Mouse (Mus musculus): Measurements from ENCODE around the gene Stx12. TPM values are rescaled to one million over a fixed set of nuclear protein-coding genes. Genes with fewer than 3 reads are reported as not detected.

The Stx12 gene
- total RNA-seq, 4 experiments from 2014 or later, result 97.1 to 116 (median 106) TPM

DNA sequence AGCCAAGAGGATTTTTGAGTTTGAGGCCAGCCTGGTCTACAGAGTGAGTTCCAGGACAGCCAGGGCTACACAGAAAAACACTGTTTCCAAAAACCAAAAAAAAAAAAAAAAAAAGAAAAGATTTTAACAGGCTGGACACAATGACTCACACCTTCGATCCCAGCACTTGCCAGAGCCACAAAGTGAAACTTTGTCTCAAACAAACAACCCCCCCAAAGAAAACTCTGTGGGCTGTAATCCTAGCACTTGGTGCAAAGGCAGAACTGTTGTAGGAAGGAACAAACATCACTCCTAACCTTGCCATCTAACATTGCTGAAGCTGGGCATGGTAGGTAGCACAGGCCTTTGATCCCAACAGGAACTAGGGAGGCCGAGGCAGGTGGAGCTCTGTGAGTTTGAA lies 19.5 kb downstream of the Stx12 start:
- no peak for DNase-seq (ENCODE audit: low spot score in 2 of 2)

DNA sequence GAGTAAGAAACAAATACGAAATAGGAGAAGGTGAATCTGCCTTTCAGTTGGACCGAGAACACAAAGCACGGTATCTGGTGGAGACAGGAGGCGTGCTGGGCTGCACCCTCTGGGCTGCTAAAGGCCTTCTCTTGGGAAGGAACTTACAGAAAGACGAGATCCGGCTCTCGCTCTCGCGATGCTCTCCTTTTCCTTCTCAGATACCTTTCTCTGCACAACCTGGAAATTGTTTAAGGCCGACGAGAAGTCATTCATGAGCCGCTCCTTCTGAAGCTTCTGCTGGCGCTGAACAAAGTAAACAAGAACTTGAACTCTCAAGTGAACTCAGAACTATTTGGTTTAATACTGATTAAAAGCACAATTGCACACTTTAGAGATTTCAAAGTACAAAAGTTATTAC lies 21.3 kb downstream of the Stx12 start:
- DNase-seq (ENCODE audit: low spot score in 2 of 2), result no peak

DNA sequence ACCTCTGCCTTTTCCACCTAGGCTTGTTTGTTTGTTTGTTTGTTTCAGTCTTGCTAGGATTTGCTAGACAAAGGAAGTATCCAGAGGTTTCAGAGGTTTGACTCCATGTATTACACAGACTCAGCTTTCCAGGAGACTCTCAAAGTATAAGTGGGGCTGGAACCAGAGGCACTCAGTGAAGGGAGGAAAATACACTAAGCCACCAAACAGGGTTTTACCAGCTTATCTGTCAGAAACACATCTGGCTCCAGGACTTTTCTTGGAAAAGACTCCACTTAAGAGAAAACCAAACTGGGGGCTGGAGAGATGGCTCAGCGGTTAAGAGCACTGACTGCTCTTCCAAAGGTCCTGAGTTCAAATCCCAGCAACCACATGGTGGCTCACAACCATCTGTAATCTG lies 23.4 kb downstream of the Stx12 start:
- DNase-seq (ENCODE audit: low spot score in 2 of 2), result no peak

DNA sequence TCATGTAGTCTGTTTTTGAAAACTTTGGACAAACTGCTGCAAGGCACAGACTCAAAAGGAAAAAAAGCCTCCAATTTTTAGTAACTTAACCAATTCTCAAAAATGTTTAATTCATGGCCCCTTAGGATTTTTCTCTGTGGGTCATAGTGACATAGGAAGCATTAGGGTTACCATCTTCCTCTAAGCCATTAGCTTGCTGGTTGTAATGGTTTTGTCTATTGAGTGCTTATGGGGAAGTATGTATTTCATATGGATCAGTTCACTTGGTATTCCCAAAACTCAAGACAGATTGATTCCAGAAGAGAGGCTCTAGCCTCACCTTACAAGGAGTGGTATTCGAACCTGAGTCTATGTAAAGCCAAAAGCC lies 40.6 kb downstream of the Stx12 start:
- no peak for DNase-seq (ENCODE audit: low spot score in 2 of 2)

DNA sequence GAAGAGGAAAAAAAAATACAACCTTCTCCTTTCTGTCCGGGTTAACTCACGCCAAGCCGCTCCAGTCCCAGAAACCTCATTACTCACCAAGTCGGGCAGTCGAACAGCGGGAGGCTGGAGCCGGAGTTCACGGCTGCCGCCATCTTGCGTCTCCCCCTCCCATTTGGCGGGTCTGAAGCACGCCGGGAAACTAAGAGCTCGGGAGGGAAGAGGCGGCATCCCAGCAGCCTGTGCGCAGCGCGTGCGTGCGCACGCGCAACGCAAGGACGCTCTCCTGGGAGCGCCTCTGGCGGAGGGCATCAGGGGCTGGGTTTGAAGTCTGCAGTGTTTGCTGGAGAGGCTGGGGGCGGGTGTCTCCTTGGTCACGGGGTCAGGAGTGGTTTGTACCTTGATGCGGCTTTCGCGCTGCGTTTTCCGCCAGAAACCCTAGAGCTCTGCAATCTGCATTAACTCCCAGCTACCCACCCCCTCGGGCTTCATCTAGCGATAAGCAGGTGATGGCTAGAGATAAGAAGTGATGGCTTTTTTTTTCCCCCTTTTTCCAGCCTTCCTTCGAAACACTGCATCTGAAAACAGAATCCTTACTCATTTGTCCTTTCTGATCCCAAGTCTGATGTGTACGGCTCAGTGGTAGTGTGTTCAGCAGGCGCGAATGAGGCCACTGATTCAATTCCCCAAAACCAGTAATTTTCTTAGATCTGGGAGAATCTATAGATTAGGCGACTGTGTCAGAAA lies 41.2 kb downstream of the Stx12 start, which contains the start of gene Ppp1r8:
Gene Ppp1r8 (minus strand): TSS at position 200 of the 735 bp plus-strand sequence.
- peak; percentile 86 to 87 for DNase-seq (ENCODE audit: low spot score in 2 of 2)

DNA sequence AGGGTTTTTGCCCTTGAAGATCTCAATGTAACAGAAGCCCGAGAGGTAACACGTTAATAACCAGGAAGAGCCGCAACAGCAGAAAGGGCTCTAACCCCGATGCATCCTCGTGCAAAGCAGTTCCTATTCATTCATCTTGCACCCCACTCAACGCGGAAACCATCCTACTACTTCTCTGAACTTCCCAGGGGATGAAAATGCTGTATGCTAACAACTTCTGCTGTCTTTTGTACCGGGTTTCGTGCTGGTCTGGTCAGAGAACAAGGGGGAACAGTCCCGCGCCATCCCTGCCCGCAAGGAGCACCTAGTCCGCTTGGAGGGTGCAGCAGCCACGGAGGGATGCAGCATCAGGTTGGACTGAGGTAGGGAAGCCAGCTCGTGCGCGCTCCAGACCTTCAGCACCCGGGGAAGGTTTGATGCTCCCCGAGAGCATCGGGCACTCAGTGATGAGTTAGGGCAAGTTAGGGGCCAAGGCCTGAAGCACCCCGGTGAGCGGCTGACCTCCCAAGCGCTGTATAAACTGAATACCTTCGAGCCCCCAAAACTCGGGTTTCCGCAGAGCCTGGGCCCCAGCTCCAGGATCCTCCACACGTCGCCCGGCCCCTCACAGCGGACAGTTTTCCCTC lies 41.9 kb downstream of the Stx12 start:
- peak; percentile 12 to 39 for DNase-seq (ENCODE audit: low spot score in 2 of 2)

DNA sequence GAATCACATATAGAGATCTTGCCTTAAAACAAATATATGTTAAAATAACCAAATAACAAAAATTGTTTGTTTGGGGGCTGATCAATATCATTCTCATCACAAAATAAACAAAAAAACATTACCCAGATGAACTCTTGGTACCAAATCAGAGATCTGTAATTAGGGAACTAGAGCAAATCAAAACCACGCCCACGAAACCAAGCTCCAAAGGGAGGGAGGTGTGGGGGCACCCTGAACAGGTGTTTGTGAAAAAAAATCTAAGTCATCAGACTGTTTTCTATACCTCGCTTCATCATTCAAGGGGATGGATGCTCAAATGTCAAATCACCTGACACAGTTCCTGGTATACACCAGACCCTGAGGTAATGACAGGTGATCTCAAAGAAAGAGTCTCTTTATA lies 42.8 kb downstream of the Stx12 start:
- no peak for DNase-seq (ENCODE audit: low spot score in 2 of 2)

DNA sequence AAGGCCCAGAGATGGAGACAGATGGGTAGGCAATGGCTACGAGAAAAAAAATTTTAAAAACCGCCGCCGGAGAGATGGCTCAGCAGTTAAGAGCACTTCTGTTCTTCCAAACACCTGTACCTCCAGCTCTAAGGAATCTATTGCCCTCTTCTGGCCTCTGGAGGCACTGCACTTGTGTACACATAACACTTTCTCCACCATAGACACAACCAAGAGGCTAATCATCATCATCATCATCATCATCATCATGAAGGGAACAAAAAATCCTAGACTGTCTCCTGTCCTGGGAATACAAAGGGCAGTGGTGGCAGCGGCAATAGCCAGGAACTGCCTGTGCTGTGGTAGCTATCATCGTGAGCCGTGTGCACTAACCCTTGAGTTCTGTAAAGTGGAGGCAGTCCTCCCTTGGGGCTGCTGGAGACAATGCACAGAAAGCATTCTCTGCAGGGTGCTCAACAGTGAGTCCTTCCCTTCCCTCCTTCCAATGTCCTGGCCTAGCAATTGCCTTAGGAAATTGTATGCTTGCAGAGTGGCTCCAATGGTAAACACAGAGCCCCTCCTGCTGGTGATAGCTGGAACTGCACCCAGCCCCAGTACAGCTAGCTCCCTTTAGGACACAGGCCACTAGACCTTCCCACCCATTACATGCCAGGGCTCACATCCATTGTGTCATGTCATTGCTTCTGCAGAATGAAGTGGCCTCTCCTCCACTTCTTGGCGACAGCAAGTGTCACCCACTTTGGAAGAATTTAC lies 60.5 kb downstream of the Stx12 start:
- DNase-seq (ENCODE audit: low spot score in 2 of 2), result peak; percentile 17 to 57

DNA sequence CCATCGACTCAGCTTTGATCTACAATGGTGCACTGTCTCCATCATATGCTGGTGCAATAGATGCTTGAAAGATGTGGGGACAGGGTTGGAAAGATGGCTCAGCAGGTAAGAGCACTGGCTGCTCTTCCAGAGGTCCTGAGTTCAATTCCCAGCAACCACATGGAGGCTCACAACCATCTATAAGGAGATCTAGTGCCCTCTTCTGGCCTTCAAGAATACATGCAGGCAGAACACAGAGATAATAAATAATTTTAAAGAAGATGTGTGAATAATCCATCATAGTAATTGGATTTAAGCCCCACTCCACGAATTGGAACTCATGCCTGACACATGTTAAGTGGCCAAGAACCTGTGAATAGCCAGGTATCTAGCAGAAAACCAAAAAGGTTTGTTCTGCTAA lies 65.9 kb downstream of the Stx12 start:
- DNase-seq (ENCODE audit: low spot score in 2 of 2), result no peak

DNA sequence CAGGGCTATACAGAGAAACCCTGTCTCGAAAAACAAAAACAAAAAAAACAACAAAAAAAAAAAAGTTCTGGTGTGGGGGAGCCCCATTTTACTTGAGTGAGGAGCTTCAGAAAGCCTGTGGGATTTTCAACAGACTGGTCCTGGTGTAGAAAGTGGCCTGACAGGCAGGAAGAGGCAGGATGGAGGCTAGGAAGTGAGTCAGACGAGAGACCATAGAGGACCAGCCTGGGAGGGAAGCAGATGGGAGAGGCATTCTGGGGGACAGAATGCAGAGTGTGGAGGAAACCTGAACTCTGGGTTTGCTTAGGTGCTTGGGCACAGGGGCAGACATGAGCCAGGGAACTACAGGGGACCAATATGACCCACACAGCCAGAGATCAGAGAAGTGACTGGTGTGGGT lies 67.5 kb downstream of the Stx12 start:
- no peak for DNase-seq (ENCODE audit: low spot score in 2 of 2)

DNA sequence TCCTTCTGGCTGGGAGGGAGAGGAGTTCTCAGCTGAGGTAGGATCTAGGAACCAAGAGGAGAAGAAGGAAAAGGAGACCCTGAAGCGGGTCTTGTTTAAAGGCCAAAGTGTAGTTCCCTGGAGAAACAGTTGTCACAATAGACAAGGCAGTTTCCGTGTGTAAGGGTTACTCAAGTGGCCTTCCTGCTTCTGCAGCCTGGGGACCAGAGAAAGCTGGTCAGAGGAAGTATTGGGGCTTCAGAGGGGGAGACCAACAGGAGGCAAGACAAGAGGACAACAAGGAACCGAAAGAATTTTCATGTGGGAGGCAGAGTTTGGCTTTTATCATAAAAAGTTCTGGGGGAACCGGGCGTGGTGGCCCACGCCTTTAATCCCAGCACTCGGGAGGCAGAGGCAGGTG lies 67.9 kb downstream of the Stx12 start:
- DNase-seq (ENCODE audit: low spot score in 2 of 2), result no peak

DNA sequence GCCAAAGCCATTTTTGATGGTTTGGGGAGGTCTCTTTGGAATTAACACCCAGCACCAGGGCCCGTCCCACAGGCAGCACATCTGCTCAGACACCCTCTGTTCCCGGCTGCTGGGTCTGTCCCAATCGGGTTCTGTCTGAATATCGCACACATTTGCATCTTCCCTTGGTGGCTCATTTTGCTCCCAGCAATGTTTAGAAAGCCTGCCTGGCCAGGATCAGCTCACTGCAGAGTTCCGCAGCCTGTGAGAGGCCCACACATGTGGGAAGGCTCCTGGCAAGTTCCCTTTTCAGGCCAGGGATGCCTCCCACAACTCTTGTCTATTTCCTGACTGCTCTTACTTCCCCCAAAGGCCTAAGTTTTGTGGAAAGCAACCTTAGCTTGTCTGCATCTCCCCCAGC lies 74.7 kb downstream of the Stx12 start:
- DNase-seq (ENCODE audit: low spot score in 2 of 2), result peak; percentile 17 to 44

DNA sequence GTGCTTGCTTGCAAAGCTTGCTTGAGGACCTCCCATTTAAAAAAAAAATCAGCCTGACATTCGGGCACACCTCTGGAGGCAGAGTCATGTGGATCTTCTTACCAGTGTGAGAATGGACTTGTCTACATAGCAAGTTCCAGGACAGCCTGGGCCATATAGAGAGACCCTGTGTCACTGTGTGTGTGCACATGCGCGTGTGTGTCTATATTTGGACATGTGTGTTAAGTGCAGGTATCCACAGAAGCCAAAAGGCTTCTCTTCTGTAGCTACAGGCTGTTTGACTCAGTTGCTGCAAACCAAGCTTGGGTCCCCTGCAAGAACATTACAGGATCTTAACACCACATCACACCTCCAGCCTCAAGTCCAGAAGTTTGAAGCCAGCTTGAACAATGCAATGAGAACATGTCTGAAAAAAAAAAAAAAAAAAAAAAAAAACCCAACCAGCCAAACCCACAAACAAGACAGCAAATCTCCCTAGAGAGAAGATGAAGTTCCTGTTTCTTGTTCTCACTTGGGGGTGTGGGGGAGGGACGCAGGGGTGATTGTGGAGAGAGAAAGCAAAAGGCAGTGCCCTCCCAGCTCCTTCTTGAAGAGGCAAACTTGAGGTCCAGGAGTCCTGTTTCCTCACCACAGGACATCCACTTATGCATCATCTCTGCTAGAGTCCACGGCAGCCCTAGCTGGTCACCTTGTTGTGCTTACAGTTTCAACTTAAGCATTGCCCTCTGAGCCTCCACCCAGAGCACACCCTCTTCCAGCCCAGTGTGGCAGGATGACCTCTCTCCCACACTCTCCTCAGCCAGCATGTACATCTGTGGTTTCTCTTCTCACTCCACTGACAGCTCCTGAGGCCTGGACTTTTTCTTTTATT lies 76.3 kb downstream of the Stx12 start:
- no peak for DNase-seq (ENCODE audit: low spot score in 2 of 2)

DNA sequence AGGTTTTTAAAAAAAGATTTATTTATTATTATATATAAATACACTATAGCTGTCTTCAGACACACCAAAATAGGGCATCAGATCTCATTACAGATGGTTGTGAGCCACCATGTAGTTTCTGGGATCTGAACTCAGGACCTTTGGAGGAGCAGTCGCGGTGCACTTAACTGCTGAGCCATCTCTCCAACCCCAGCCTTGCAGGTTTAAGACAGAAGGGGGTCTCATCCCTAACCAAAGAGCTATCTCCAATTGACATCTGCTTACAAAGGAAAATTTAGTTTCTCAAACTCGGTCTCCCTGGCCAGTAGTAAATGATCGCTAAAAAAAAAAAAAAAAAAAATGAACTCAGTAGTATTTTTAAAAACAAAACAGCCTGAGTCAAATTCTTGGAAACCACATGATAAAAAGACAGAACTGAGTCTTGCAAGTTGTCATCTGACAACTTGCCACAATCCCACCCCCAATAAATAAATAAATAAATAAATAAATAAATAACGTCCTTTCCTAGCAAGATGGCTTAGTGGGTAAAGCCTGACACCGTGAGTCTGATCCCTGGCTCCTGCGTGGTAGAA lies 77.6 kb downstream of the Stx12 start:
- DNase-seq (ENCODE audit: low spot score in 2 of 2), result no peak

DNA sequence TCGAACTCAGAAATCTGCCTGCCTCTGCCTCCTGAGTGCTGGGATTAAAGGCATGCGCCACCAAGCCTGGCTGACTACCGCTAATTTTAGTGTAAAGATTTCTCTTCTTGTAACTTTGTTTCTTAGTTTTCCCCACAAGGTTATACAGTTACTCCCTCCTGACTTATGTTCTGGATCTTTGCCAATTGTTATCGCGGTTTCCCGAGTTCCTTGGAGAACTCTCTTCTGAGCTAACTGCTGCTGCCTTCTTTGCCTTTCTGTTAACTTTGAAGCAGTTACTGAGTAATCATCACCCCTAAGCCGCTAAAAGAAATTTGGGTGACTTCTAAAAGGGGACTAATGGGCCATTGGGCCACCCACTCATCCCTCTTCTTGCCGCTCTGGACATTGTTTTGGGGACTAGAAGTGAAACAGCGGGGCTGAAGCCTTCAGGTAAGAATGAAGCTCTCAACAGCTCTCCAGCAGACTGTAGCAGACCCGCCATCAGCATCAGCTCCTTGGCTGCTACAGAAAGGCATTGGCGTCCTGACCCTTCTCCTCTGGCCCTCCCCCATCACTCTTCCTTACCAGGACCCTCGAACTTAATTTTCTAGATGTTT lies 78.6 kb downstream of the Stx12 start:
- no peak for DNase-seq (ENCODE audit: low spot score in 2 of 2)

DNA sequence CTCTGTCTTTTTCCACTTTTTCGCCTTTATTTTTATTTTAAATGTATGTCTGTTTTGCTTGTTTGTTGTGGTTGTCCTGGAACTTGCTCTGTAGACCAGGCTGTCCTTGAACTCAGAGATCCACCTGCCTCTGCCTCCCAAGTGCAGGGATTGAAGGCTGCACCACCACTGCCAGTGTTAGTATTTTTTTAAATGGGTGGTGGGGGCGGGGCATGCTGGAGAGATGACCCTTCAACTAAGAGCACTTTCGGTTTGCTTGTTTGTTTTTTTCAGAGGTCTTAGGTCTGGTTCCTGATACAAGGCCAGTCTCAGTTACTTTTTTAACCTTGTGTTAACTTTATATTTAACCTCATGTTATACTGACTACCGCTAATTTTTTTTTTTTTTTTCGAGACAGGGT lies 79.2 kb downstream of the Stx12 start:
- no peak for DNase-seq (ENCODE audit: low spot score in 2 of 2)

DNA sequence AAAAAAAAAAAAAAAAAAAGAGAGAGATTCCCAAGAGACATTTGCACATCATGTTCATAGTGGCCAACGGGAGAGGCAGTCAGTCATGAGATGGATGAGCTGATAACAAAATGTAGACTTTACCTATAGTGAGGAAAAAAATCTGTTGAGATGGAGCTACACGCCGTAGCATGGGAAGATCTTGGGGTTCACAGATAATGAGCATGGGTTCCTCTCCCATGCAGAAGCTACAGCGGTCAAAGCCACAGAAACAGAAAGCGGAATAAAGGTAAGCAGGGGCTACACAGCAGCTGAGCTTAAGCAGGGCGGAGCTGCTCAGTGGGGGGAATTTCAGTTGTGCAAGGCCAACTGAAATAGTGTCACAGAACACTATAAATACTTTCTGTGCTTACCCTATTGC lies 80.0 kb downstream of the Stx12 start:
- no peak for DNase-seq (ENCODE audit: low spot score in 2 of 2)

DNA sequence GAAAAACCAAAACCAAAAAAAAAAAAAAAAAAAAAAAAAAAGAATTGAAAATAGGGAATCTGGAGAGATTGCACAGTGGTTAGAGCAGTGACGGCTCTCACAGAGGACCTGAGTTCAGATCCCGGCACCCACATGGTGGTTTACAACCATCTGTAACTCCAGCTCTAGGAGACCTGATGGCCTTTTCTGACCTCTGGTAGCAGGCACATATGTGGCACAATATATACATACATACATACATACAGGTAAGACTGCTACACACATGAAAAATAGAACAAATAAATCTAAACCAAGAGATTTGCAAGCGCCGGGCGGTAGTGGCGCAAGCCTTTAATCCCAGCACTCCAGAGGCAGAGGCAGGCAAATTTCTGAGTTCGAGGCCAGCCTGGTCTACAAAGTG lies 80.4 kb downstream of the Stx12 start:
- DNase-seq (ENCODE audit: low spot score in 2 of 2), result no peak
